Mouse (Mus musculus) spleen, adult 2 months (tissue): ENCODE measurements around the gene Cybrd1. TPM values are rescaled to one million over a fixed set of nuclear protein-coding genes. Genes with fewer than 3 reads are reported as not detected.

Experiments used
- DNase-seq, 2 experiments: peaks; one replicate each; pipeline versions ENCODE4 v3.0.0 to v3.0.0-alpha.2; 2012 to 2021; ENCODE audit warnings: low spot score in 2 of 2, low read depth in 1 of 2
- H3K27ac ChIP-seq: fragments of 200-500 bp; 2 replicates; pipeline ENCODE4 v1.5.1; 2012; ENCODE audit warnings: low read length, inconsistent platforms; ENCODE audit not compliant: insufficient read depth
- H3K27me3 ChIP-seq: fragments of 200-500 bp; 2 replicates; pipeline ENCODE4 v1.6.1; 2012; ENCODE audit warnings: mild to moderate bottlenecking, moderate library complexity, low read length, inconsistent platforms; ENCODE audit not compliant: control insufficient read depth, insufficient read depth
- H3K36me3 ChIP-seq: fragments of 200-500 bp; 2 replicates; pipeline ENCODE4 v1.6.1; 2012; ENCODE audit warnings: mild to moderate bottlenecking, low read length, inconsistent platforms; ENCODE audit not compliant: control insufficient read depth, insufficient read depth
- H3K4me1 ChIP-seq: fragments of 200-500 bp; 2 replicates; pipeline ENCODE4 v1.6.1; 2011; ENCODE audit warnings: inconsistent platforms; ENCODE audit not compliant: control insufficient read depth, insufficient read depth, insufficient read length
- H3K4me3 ChIP-seq: fragments of 200-500 bp; 2 replicates; pipeline ENCODE4 v1.5.1; 2011; ENCODE audit warnings: mild to moderate bottlenecking, inconsistent platforms; ENCODE audit not compliant: insufficient read depth, insufficient read length; ENCODE audit errors: extremely low read depth
- CTCF ChIP-seq: fragments of 200-500 bp; IDR thresholded peaks from 2 replicates; pipeline ENCODE4 v1.5.1; 2011; ENCODE audit warnings: mild to moderate bottlenecking, inconsistent platforms; ENCODE audit not compliant: insufficient read depth, insufficient read length, insufficient replicate concordance; ENCODE audit errors: extremely low read depth
- POLR2A ChIP-seq: fragments of 200-500 bp; IDR thresholded peaks from 2 replicates; pipeline ENCODE4 v1.6.1; 2011; ENCODE audit warnings: low read depth, low read length, inconsistent platforms
- WGBS: fragments of 180-500 bp; shearing (Covaris S2); methylation state at CpG from one replicate; pipeline ENCODE4 v1.1.7; 2018; 5-methylcytosine and 5-hydroxymethylcytosine counted together
- polyA plus RNA-seq: library from polyadenylated mRNA; depleted of rRNA; stranded (reverse); fragments of >200 nt; gene quantifications from 2 replicates; pipeline ENCODE4 v1.2.3, GENCODE M21; 2012

Cybrd1 gene
- polyA plus RNA-seq, 1 experiment, result 1.1 TPM

DNA sequence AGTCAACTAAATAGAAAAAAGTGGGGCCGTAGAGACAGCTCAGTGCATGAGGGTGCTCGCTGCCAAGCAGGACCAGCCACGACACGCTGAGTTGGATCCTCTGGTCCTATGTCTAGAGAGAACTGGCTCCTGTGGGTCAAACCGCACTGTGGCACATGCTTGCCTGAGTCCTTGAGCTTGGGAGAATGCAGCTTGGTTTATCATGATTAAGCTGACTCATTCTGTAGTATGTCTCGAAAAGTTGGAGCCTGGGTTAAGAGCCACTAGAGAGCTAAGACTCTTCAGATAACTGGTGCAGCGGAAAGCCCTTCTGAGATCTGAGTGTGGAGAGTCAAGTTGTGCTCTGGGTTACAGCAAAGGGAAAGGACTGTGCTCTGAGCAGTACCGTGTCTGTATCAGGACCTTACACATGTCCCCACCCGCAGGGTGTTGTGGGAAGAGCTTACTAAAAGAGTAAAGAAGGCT is 16.4 kb downstream of the Cybrd1 start:
- no peak overlapping the region for H3K27ac ChIP-seq
- no peak for DNase-seq
- H3K4me1 ChIP-seq, result no peaks in the 10 kb centered on the region
- WGBS, result 83% methylated on average over 9 of the region's 9 CpGs
- no peaks in the 10 kb centered on the region for H3K27me3 ChIP-seq
- TF ChIP-seq CTCF (no peak), POLR2A (no peak)
- H3K36me3 ChIP-seq, result no peaks in the 10 kb centered on the region
- H3K4me3 ChIP-seq, result no peak overlapping the region

DNA sequence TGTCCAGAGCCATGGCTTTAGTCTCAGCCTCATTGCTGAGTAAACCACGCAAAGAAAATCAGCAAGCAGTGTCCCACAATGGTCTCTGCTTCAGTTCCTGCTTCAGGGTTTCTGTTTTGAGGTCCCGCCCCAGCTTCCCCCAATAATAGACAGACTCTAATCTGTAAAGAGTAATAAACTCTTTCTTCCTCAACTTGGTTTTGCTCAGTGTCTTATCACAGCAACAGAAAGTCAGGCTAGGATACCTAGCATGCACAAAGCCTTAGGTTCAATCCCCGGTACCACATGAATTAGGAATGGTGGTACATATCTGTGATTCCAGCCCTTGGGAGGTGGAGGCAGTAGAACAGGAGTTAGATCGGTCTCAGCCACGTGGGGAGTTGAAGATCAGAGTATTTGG is 17.1 kb downstream of the Cybrd1 start:
- no peak overlapping the region for H3K4me3 ChIP-seq
- no peaks in the 10 kb centered on the region for H3K27me3 ChIP-seq
- no peak for DNase-seq
- 70% methylated on average over 5 of the region's 5 CpGs for WGBS
- no peaks in the 10 kb centered on the region for H3K36me3 ChIP-seq
- no peak for TF ChIP-seq POLR2A
- TF ChIP-seq CTCF, result no peak
- no peaks in the 10 kb centered on the region for H3K4me1 ChIP-seq
- no peak overlapping the region for H3K27ac ChIP-seq

DNA sequence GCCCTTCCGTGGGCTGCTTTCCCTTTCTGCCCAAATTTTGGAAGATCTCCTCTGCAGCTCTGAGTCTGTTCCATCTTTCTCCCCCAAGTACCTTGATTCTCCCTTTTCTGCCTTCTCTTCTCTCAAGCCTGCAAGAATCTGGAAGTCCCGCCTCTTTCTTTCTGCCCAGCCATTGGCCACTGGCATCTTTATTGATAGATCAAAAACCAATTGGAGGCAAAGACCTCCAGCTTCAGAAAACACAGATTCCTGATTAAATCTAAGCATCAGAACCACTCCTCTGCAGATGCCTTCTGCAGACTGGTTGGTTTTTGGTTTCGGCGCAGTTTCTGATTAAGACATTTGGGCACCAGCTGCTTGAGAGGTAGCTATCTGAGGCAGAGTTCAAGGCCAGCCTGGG is 22.9 kb downstream of the Cybrd1 start:
- Histone ChIP-seq H3K27me3 (no peaks in the 10 kb centered on the region), H3K27ac (no peak overlapping the region), H3K4me1 (no peaks in the 10 kb centered on the region), H3K4me3 (no peak overlapping the region), H3K36me3 (no peaks in the 10 kb centered on the region)
- DNase-seq, result no peak
- TF ChIP-seq POLR2A, result no peak
- no peak for TF ChIP-seq CTCF
- WGBS, result 80% methylated on average over 4 of the region's 4 CpGs

GRCm38 (mm10) chr2:71142410-71142809 is 24.7 kb downstream of the Cybrd1 start:
- Histone ChIP-seq H3K36me3 (no peaks in the 10 kb centered on the region), H3K4me1 (no peaks in the 10 kb centered on the region), H3K27ac (no peak overlapping the region), H3K4me3 (no peak overlapping the region), H3K27me3 (no peaks in the 10 kb centered on the region)
- TF ChIP-seq CTCF (no peak), POLR2A (no peak)
- 26% methylated on average over 7 of the region's 7 CpGs for WGBS
- no peak for DNase-seq

DNA sequence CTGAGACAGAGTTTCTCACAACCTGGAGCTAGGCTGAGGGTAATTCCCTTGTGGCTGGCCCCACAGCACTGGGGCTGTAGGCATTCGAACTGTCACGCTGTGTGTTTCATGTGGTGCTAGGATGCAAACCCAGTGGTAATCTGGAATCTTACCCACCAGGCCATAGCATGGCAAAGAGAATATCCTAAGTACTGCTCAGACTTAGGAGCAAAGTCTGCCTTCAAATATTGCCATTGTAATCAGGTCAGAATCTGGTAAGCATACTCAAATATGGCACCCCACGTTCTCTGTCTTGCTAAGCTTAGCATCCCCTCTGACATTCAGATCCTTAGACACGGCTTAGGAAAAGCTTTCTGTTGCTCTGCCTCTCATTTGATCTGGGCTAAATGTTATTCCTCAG is 28.1 kb downstream of the Cybrd1 start:
- WGBS, result 93% methylated on average over 4 of the region's 4 CpGs
- Histone ChIP-seq H3K36me3 (no peaks in the 10 kb centered on the region), H3K27ac (no peak overlapping the region), H3K4me1 (no peaks in the 10 kb centered on the region), H3K27me3 (no peaks in the 10 kb centered on the region), H3K4me3 (no peak overlapping the region)
- no peak for DNase-seq
- TF ChIP-seq POLR2A, result no peak
- TF ChIP-seq CTCF, result no peak

DNA sequence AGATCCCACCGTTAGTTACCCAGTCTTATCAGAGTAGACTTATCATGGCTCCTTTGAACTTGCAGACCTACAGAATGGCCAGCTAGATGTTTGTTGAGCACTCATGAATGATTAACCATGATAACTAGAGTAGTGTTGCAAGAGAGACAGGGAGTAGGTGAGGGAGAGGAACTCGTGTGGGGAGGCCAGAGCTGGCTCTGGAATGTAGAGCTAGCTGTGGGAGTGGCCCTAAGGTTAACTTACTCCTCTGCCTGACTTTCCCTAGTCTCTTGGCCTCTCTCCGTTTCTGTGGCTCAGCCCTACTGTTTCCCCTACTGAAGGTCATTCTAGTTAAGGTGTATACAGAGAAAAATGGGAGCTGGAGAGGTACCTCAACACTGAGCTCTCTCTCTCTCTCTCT is 28.5 kb downstream of the Cybrd1 start:
- 61% methylated on average over 3 of the region's 3 CpGs for WGBS
- no peak overlapping the region for H3K4me3 ChIP-seq
- H3K36me3 ChIP-seq, result no peaks in the 10 kb centered on the region
- no peaks in the 10 kb centered on the region for H3K27me3 ChIP-seq
- TF ChIP-seq POLR2A (no peak), CTCF (no peak)
- H3K4me1 ChIP-seq, result no peaks in the 10 kb centered on the region
- no peak overlapping the region for H3K27ac ChIP-seq
- DNase-seq, result no peak

GRCm38 (mm10) chr2:71147816-71148215 is 30.1 kb downstream of the Cybrd1 start:
- Histone ChIP-seq H3K4me3 (no peak overlapping the region), H3K36me3 (no peaks in the 10 kb centered on the region), H3K4me1 (no peaks in the 10 kb centered on the region), H3K27me3 (no peaks in the 10 kb centered on the region), H3K27ac (no peak overlapping the region)
- WGBS, result 71% methylated on average over 6 of the region's 6 CpGs
- TF ChIP-seq CTCF (no peak), POLR2A (no peak)
- DNase-seq, result no peak
